Comparison of ENCODE assay signal across 17 mouse cellular contexts in the genomic region with DNA sequence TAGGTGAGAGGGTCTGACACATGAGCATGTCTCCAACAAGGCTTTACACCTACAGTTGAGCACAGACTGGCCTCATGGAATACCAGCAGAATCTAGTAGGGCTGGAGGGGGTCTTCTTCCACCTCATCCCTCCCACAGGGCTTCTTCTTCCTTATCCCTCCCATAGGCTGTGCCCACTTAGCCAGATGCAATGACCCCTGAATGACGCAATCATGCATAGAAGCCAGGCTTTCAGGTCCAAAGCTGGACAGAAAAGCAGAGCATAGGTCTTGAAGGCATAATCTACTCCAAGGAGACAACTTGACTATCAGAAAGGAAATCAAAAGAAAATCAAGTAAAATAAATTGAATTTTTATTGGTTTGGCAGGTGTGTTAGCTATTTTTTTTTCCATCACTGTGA.
"Had no signal": no experiment of that assay in that cellular context is flagged by ENCODE, and none has a peak within 500 bp of the region (broad histone marks: within the 10 kb centered on the region; RNA-seq: fewer than 3 reads in every experiment).

No protein-coding gene starts in this region.

- H3K4me2 ChIP-seq: neural tube, embryonic 12.5 days; neural tube, embryonic 13.5 days; neural tube, embryonic 15.5 days; stomach, embryonic 15.5 days had no signal

- DNase-seq: retina, postnatal 1 day; right cerebral cortex, adult 18-20 months; right cerebral cortex, postnatal 14 days; right cerebral cortex, postnatal 25 days; right cerebral cortex, postnatal 4 days; spleen, adult 18-20 months; thymus, adult 18-20 months; thymus, adult 2 months; thymus, postnatal 14 days; thymus, postnatal 25 days; thymus, postnatal 36 days; thymus, postnatal 4 days had no signal

- H3K4me3 ChIP-seq: neural tube, embryonic 12.5 days; neural tube, embryonic 13.5 days; neural tube, embryonic 15.5 days; stomach, embryonic 15.5 days had no signal

- H3K36me3 ChIP-seq: neural tube, embryonic 12.5 days; neural tube, embryonic 13.5 days; neural tube, embryonic 15.5 days; stomach, embryonic 15.5 days had no signal

- H3K27ac ChIP-seq: neural tube, embryonic 12.5 days; neural tube, embryonic 13.5 days; neural tube, embryonic 15.5 days; stomach, embryonic 15.5 days; stomach, postnatal 0 days had no signal

- H3K27me3 ChIP-seq: neural tube, embryonic 12.5 days; neural tube, embryonic 13.5 days; stomach, embryonic 15.5 days had no signal

- H3K9ac ChIP-seq: neural tube, embryonic 12.5 days; neural tube, embryonic 13.5 days; neural tube, embryonic 15.5 days; stomach, embryonic 15.5 days had no signal

- H3K9me3 ChIP-seq: neural tube, embryonic 12.5 days; neural tube, embryonic 13.5 days; stomach, embryonic 15.5 days had no signal
